Mouse (Mus musculus): Measurements from ENCODE around the gene B3galt1. TPM values are rescaled to one million over a fixed set of nuclear protein-coding genes. Genes with fewer than 3 reads are reported as not detected.

The B3galt1 gene
- not detected for total RNA-seq (2023)

GRCm38 (mm10) chr2:67565480-67566331 lies at the start of gene B3galt1:
Gene B3galt1, plus strand, starts transcription at chr2:67565871.

Other genes with a start within 250 kb of the B3galt1 start
- not detected for gene Gm21830, start 152.1 kb upstream of the B3galt1 start, total RNA-seq (2023)
- gene Gm26727, start 132.7 kb upstream of the B3galt1 start, total RNA-seq (2023) = not detected
- under 1 TPM in 1 of 2 experiments, not detected in 1; 0.04 TPM for gene Xirp2, start 119.9 kb upstream of the B3galt1 start, total RNA-seq (2023)

All from neutrophil, adult 83 days (primary cell).